Mouse (Mus musculus) testis, postnatal 10 days (tissue): ENCODE data around the gene Fam3c.

ENCODE experiments used
- DNase-seq: peaks from one replicate; pipeline ENCODE4 v3.0.0; 2021; ENCODE audit warnings: low spot score

The Fam3c gene

GRCm38 (mm10) chr6:22356086-22356507 lies at the start of gene Fam3c:
Gene Fam3c, minus strand, starts transcription at chr6:22356243.
- DNase-seq: peak; percentile 98

- no peak for DNase-seq
Observed at GRCm38 (mm10) chr6:22405021-22405420, 49.0 kb upstream of the Fam3c start.

GRCm38 (mm10) chr6:22403736-22404135 lies 47.7 kb upstream of the Fam3c start:
- no peak for DNase-seq

- no peak for DNase-seq
Observed at GRCm38 (mm10) chr6:22403317-22403716, 47.3 kb upstream of the Fam3c start.

- peak; percentile 49 for DNase-seq
Observed at GRCm38 (mm10) chr6:22402548-22403164, 46.6 kb upstream of the Fam3c start.

GRCm38 (mm10) chr6:22402037-22402436 lies 46.0 kb upstream of the Fam3c start:
- DNase-seq: no peak

- no peak for DNase-seq
Observed at GRCm38 (mm10) chr6:22398079-22398774, 42.2 kb upstream of the Fam3c start.

- DNase-seq: no peak
Observed at GRCm38 (mm10) chr6:22395207-22395606, 39.2 kb upstream of the Fam3c start.

- DNase-seq: no peak
Observed at GRCm38 (mm10) chr6:22390654-22391365, 34.8 kb upstream of the Fam3c start.

GRCm38 (mm10) chr6:22385254-22385870 lies 29.3 kb upstream of the Fam3c start:
- DNase-seq: no peak

GRCm38 (mm10) chr6:22380269-22380668 lies 24.2 kb upstream of the Fam3c start:
- no peak for DNase-seq

- no peak for DNase-seq
Observed at GRCm38 (mm10) chr6:22379831-22380230, 23.8 kb upstream of the Fam3c start.

GRCm38 (mm10) chr6:22378462-22378861 lies 22.4 kb upstream of the Fam3c start:
- no peak for DNase-seq

- DNase-seq: no peak
Observed at GRCm38 (mm10) chr6:22374791-22375190, 18.7 kb upstream of the Fam3c start.

GRCm38 (mm10) chr6:22373476-22373875 lies 17.4 kb upstream of the Fam3c start:
- no peak for DNase-seq

GRCm38 (mm10) chr6:22366977-22367376 lies 10.9 kb upstream of the Fam3c start:
- no peak for DNase-seq

GRCm38 (mm10) chr6:22363590-22363989 lies 7.5 kb upstream of the Fam3c start:
- DNase-seq: no peak

- DNase-seq: no peak
Observed at GRCm38 (mm10) chr6:22361941-22362340, 5.9 kb upstream of the Fam3c start.

GRCm38 (mm10) chr6:22359019-22359418 lies 3.0 kb upstream of the Fam3c start:
- DNase-seq: no peak

- DNase-seq: no peak
Observed at GRCm38 (mm10) chr6:22357351-22357750, 1.3 kb upstream of the Fam3c start.

GRCm38 (mm10) chr6:22355396-22356085 lies 502 bp downstream of the Fam3c start:
- DNase-seq: no peak

- DNase-seq: no peak
Observed at GRCm38 (mm10) chr6:22354675-22355074, 1.4 kb downstream of the Fam3c start.
